Mouse (Mus musculus) kidney, embryonic 16.5 days (tissue): ENCODE results near the gene Tacc3. TPM values are rescaled to one million over a fixed set of nuclear protein-coding genes. Genes with fewer than 3 reads are reported as not detected.

Experiments used
- ATAC-seq: fragments of 200-750 bp; cut with Nextera tagmentation; 2 replicates; pipeline ENCODE4 v1.8.0; 2017; ENCODE audit warnings: moderate TSS enrichment; ENCODE audit not compliant: low FRiP score, low TSS enrichment
- H3K27ac ChIP-seq: fragments of 300-500 bp; sonication (generic); 2 replicates; pipeline ENCODE4 v1.5.1; 2014; ENCODE audit warnings: low read length
- H3K27me3 ChIP-seq: fragments of 300-500 bp; sonication (generic); 2 replicates; pipeline ENCODE4 v1.6.1; 2014; ENCODE audit warnings: low read length, control low read depth, mixed read lengths; ENCODE audit not compliant: insufficient read depth
- H3K36me3 ChIP-seq: fragments of 300-500 bp; sonication (generic); 2 replicates; pipeline ENCODE4 v1.6.1; 2014; ENCODE audit warnings: low read length, control low read depth, mixed read lengths; ENCODE audit not compliant: insufficient read depth
- H3K4me1 ChIP-seq: fragments of 300-500 bp; sonication (generic); 2 replicates; pipeline ENCODE4 v1.6.1; 2014; ENCODE audit warnings: low read length, control low read depth, mixed read lengths; ENCODE audit not compliant: insufficient read depth
- H3K4me2 ChIP-seq: fragments of 300-500 bp; sonication (generic); replicated peaks from 2 replicates; pipeline ENCODE4 v1.6.1; 2014; ENCODE audit warnings: low read depth, low read length
- H3K4me3 ChIP-seq: fragments of 300-500 bp; sonication (generic); 2 replicates; pipeline ENCODE4 v1.5.1; 2014; ENCODE audit warnings: mild to moderate bottlenecking, low read length
- H3K9ac ChIP-seq: fragments of 300-500 bp; sonication (generic); replicated peaks from 2 replicates; pipeline ENCODE4 v1.6.1; 2014; ENCODE audit warnings: low read length
- H3K9me3 ChIP-seq: fragments of 300-500 bp; sonication (generic); 2 replicates; pipeline ENCODE4 v1.6.1; 2016; ENCODE audit warnings: low read length, control low read depth
- WGBS: fragments of 180-500 bp; shearing (Covaris S2); extraction: QIAGEN DNeasy Blood & Tissue Kit; methylation state at CpG from one replicate; pipeline ENCODE4 v1.1.7; 2014; 5-methylcytosine and 5-hydroxymethylcytosine counted together
- polyA plus RNA-seq: library from polyadenylated mRNA; unstranded; fragments of >200 nt; fragmentation: Nextera tagmentation; extraction: Ambion mirVana; gene quantifications from 2 replicates; pipeline ENCODE4 v1.2.1, GENCODE M21; 2015

Tacc3 gene
- polyA plus RNA-seq, 1 experiment from 2014 or later = 186 TPM

GRCm38 (mm10) chr5:33651921-33652782 is 5.8 kb upstream of the Tacc3 start, which contains the start of gene Slbp:
Gene Slbp, minus strand, starts transcription at chr5:33652574.
- under 1% methylated on average over 82 of the region's 82 CpGs for WGBS
- no peaks in the 10 kb centered on the region for H3K27me3 ChIP-seq
- H3K4me3 ChIP-seq = peak within 1 kb of the TSS; percentile 82
- peak within 1 kb of the TSS; percentile 96 for H3K27ac ChIP-seq
- peaks cover 43% of the 10 kb centered on the region for H3K4me1 ChIP-seq
- peak within 1 kb of the TSS; percentile 85 for H3K9ac ChIP-seq
- H3K4me2 ChIP-seq = peak within 1 kb of the TSS; percentile 86
- ATAC-seq = peak; percentile 97
- H3K9me3 ChIP-seq = no peaks in the 10 kb centered on the region
- peaks cover 36% of the 10 kb centered on the region for H3K36me3 ChIP-seq

DNA sequence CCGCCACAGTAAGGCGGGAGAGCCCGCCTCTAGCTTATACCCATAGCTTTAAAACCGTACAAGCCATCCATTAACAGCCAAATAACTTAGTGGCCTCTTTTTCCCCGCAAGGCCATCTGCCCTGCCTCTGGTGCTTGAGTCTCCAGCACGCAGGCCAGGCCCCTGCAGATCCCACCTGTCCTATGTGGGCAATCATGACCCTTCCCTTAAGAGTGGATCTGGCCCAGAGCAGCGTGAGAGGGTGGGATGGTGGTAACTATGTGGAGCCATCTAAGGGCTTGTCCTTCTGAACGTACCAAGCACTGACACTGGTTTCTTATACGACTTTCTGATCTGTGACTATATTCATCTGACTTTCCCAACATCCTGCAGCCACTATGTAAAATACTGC is 5.2 kb upstream of the Tacc3 start:
- peak overlapping the region; percentile 84 for H3K27ac ChIP-seq
- no peaks in the 10 kb centered on the region for H3K9me3 ChIP-seq
- H3K4me3 ChIP-seq = peak overlapping the region; percentile 82
- 1% methylated on average over 9 of the region's 9 CpGs for WGBS
- ATAC-seq = peak; percentile 13
- peak overlapping the region; percentile 63 for H3K9ac ChIP-seq
- peaks cover 43% of the 10 kb centered on the region for H3K4me1 ChIP-seq
- H3K4me2 ChIP-seq = peak overlapping the region; percentile 86
- H3K36me3 ChIP-seq = peaks cover 30% of the 10 kb centered on the region
- no peaks in the 10 kb centered on the region for H3K27me3 ChIP-seq

DNA sequence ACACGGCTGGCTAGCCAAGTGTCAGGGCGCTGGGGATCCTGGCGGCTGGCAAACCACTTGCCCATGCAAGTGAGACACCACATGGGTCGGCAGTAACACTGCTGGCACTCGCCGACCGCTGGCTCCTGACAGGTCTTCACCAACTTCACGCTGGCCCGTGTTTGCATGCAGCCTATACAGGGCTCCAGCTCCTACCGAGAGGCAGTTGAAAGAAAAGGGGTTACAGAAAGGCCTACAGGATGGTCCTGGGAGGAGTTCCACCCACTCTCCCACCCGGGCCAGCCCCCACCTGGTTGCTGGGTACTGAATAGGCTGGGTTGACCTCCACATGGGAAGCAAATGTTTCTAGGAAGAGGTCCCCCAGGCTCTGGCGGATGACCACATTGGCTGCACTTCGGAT is 3.5 kb upstream of the Tacc3 start:
- no peaks in the 10 kb centered on the region for H3K27me3 ChIP-seq
- peaks cover 46% of the 10 kb centered on the region for H3K4me1 ChIP-seq
- H3K9ac ChIP-seq = no peak overlapping the region
- no peaks in the 10 kb centered on the region for H3K9me3 ChIP-seq
- no peak overlapping the region for H3K4me2 ChIP-seq
- H3K4me3 ChIP-seq = no peak overlapping the region
- H3K27ac ChIP-seq = no peak overlapping the region
- no peak for ATAC-seq
- 95% methylated on average over 13 of the region's 13 CpGs for WGBS
- H3K36me3 ChIP-seq = peaks cover 17% of the 10 kb centered on the region

DNA sequence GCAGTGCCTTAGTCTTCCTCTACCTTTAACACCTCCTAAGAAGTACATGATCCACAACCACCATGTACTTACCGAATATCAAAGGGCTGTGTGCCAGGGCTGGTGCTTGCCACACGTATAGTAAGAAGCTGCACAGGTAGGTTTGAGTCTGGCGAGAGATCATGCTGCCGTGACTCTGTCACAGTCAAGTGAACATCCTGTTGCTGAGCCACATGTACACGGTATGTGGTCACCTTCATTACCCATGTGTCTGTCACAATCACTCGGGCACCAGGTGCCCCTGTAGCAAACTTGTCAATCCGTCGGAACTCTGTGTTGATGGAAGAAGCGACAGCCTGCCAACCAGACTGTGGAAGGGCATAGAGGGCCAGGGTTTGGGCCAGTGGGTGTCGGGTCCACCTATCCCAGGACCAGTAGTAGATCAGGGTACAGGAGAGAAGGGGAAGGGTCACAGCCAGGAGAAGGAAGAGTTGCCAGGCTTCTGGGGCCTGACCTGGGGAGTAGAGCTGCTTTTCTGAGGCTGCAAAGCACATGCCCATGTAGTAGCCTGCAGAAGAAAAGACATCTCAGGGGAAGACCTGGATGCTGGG is 2.6 kb upstream of the Tacc3 start:
- Histone ChIP-seq H3K27me3 (no peaks in the 10 kb centered on the region), H3K4me2 (no peak overlapping the region), H3K9ac (no peak overlapping the region), H3K4me1 (peaks cover 40% of the 10 kb centered on the region), H3K9me3 (no peaks in the 10 kb centered on the region), H3K27ac (no peak overlapping the region), H3K36me3 (peaks cover 16% of the 10 kb centered on the region; the same call in 1 of the 2 replicates), H3K4me3 (no peak overlapping the region)
- WGBS = 82% methylated on average over 10 of the region's 10 CpGs
- no peak for ATAC-seq

GRCm38 (mm10) chr5:33656739-33657138 is 1.2 kb upstream of the Tacc3 start:
- Histone ChIP-seq H3K36me3 (peaks cover 24% of the 10 kb centered on the region; the same call in 1 of the 2 replicates), H3K27ac (peak overlapping the region; percentile 89), H3K27me3 (no peaks in the 10 kb centered on the region), H3K4me3 (peak overlapping the region; percentile 66), H3K4me1 (peaks cover 29% of the 10 kb centered on the region), H3K4me2 (peak overlapping the region; percentile 93), H3K9ac (peak overlapping the region; percentile 77), H3K9me3 (no peaks in the 10 kb centered on the region)
- WGBS = 15% methylated on average over 1 of the region's 1 CpGs
- no peak for ATAC-seq

DNA sequence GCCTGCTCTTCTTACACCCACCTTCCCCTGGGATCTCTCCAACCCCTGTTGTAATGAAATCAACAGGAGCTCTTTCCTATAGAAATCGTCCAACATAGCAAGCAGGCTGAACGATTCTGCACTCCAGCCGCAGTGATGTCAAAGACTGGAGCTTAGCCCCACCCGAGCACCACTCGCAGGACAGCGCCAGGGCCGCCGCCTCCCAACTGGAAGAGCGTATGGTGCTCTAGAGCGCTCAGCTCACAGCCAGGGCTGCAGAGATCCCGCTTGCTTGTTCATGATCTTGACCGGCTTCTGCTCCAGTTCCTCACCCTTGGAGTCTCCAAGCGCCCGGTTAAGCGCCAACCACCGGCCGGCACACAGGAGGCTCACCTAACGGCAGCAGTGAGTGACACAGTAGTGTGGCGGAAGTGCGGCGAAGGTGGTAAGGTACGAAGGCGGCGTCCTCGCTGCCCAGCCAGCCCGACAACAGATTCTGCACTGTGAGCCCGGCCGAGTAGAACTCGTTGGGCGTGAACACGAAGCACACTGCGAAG is 609 bp upstream of the Tacc3 start:
- H3K27me3 ChIP-seq = no peaks in the 10 kb centered on the region
- peaks cover 29% of the 10 kb centered on the region for H3K4me1 ChIP-seq
- H3K27ac ChIP-seq = peak overlapping the region; percentile 89
- H3K36me3 ChIP-seq = peaks cover 24% of the 10 kb centered on the region; the same call in 1 of the 2 replicates
- no peaks in the 10 kb centered on the region for H3K9me3 ChIP-seq
- peak; percentile 29 for ATAC-seq
- peak overlapping the region; percentile 66 for H3K4me3 ChIP-seq
- H3K4me2 ChIP-seq = peak overlapping the region; percentile 93
- WGBS = under 1% methylated on average over 32 of the region's 32 CpGs
- peak overlapping the region; percentile 77 for H3K9ac ChIP-seq

- H3K36me3 ChIP-seq = peaks cover 31% of the 10 kb centered on the region
- H3K9ac ChIP-seq = peak overlapping the region; percentile 77
- no peaks in the 10 kb centered on the region for H3K27me3 ChIP-seq
- WGBS = under 1% methylated on average over 26 of the region's 26 CpGs
- peak; percentile 22 for ATAC-seq
- peak overlapping the region; percentile 99 for H3K27ac ChIP-seq
- H3K4me3 ChIP-seq = peak overlapping the region; percentile 66
- peak overlapping the region; percentile 93 for H3K4me2 ChIP-seq
- peaks cover 25% of the 10 kb centered on the region for H3K4me1 ChIP-seq
- no peaks in the 10 kb centered on the region for H3K9me3 ChIP-seq
These were observed 729 bp downstream of the Tacc3 start for GRCm38 (mm10) chr5:33658664-33659050.

DNA sequence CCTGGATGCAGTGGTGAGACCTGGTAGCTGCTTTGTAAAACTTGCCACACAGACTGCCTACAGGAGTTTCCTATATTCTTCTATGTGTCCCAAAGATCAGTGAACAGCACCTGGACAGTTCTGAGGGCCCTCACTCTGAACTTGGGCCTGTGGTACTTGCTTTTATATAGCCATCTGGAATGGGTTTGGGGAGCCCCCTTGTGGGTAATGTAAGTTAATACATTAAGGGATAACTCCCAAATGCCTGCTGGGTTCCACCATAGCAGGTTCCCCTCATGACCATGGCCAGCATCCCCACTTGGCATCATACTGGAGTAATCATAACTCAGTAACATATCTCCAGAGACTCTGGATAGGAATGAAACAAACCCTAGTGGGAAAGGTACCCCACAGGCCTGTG is 10.3 kb downstream of the Tacc3 start:
- Histone ChIP-seq H3K36me3 (peaks cover 85% of the 10 kb centered on the region), H3K27me3 (no peaks in the 10 kb centered on the region), H3K9me3 (no peaks in the 10 kb centered on the region), H3K4me3 (no peak overlapping the region), H3K9ac (no peak overlapping the region), H3K27ac (no peak overlapping the region), H3K4me1 (no peaks in the 10 kb centered on the region), H3K4me2 (no peak overlapping the region)
- no peak for ATAC-seq

DNA sequence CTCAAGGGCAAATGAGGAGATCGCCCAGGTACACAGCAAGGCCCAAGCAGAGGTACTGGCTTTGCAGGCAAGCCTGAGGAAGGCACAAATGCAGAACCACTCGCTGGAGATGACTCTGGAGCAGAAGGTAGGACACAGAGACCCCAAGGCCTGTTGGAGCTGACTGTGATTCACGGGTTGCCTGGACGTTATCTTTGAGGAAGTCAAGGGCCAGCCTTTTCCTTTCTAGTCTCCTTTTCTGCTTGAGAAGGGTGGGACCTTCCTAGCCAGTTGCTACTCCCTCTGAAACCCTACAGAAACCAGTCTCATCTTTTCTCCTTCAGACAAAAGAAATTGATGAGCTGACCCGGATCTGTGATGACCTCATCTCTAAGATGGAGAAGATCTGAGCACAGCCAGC is 13.7 kb downstream of the Tacc3 start:
- WGBS = 85% methylated on average over 5 of the region's 5 CpGs
- Histone ChIP-seq H3K36me3 (peaks cover 61% of the 10 kb centered on the region), H3K9ac (no peak overlapping the region), H3K4me1 (no peaks in the 10 kb centered on the region), H3K27me3 (no peaks in the 10 kb centered on the region), H3K4me3 (no peak overlapping the region), H3K27ac (no peak overlapping the region), H3K4me2 (no peak overlapping the region), H3K9me3 (no peaks in the 10 kb centered on the region)
- ATAC-seq = no peak

GRCm38 (mm10) chr5:33674439-33674838 is 16.5 kb downstream of the Tacc3 start:
- no peak overlapping the region for H3K4me2 ChIP-seq
- WGBS = 83% methylated on average over 3 of the region's 3 CpGs
- no peaks in the 10 kb centered on the region for H3K9me3 ChIP-seq
- no peaks in the 10 kb centered on the region for H3K27me3 ChIP-seq
- no peak overlapping the region for H3K4me3 ChIP-seq
- H3K27ac ChIP-seq = no peak overlapping the region
- peaks cover 33% of the 10 kb centered on the region for H3K36me3 ChIP-seq
- 0 out of 2 replicates have a peak, but pooled peaks have one; percentile 4 for ATAC-seq
- H3K4me1 ChIP-seq = no peaks in the 10 kb centered on the region
- no peak overlapping the region for H3K9ac ChIP-seq
